Mouse (Mus musculus) heart, postnatal 0 days (tissue): ENCODE measurements around the gene Eps8. TPM values are rescaled to one million over a fixed set of nuclear protein-coding genes. Genes with fewer than 3 reads are reported as not detected.

Experiments used
- ATAC-seq: fragments of 200-750 bp; cut with Nextera tagmentation; 2 replicates; pipeline ENCODE4 v1.8.0; 2017; ENCODE audit warnings: low read depth, moderate number of reproducible peaks, moderate library complexity; ENCODE audit not compliant: insufficient read depth
- DNase-seq: peaks from one replicate; pipeline ENCODE4 v3.0.0-alpha.2; 2016; ENCODE audit warnings: low spot score
- H3K27ac ChIP-seq: fragments of 300-500 bp; sonication (generic); 2 replicates; pipeline ENCODE4 v1.5.1; 2014; ENCODE audit warnings: low read depth, mild to moderate bottlenecking
- H3K27me3 ChIP-seq: fragments of 300-500 bp; sonication (generic); 2 replicates; pipeline ENCODE4 v1.6.1; 2014; ENCODE audit warnings: low read length, mixed read lengths; ENCODE audit not compliant: control insufficient read depth, insufficient read depth
- H3K36me3 ChIP-seq: fragments of 300-500 bp; sonication (generic); replicated peaks from 2 replicates; pipeline ENCODE4 v1.6.1; 2014; ENCODE audit warnings: low read length, mixed read lengths; ENCODE audit not compliant: control insufficient read depth, insufficient read depth
- H3K4me1 ChIP-seq: fragments of 300-500 bp; sonication (generic); 2 replicates; pipeline ENCODE4 v1.6.1; 2014; ENCODE audit warnings: antibody characterized with exemption; ENCODE audit not compliant: control insufficient read depth, insufficient read depth
- H3K4me2 ChIP-seq: fragments of 300-500 bp; sonication (generic); 2 replicates; pipeline ENCODE4 v1.6.1; 2014; ENCODE audit warnings: low read depth, mild to moderate bottlenecking, low read length, moderate library complexity
- H3K4me3 ChIP-seq: fragments of 300-500 bp; sonication (generic); 2 replicates; pipeline ENCODE4 v1.5.1; 2014; ENCODE audit warnings: low read depth, low read length
- H3K9ac ChIP-seq: fragments of 300-500 bp; sonication (generic); replicated peaks from 2 replicates; pipeline ENCODE4 v1.6.1; 2014; ENCODE audit warnings: low read depth, low read length, mixed read lengths
- H3K9me3 ChIP-seq: fragments of 300-500 bp; sonication (generic); replicated peaks from 2 replicates; pipeline ENCODE4 v1.6.1; 2016; ENCODE audit warnings: low read length; ENCODE audit not compliant: control insufficient read depth
- CTCF ChIP-seq: IDR thresholded peaks from 2 replicates; pipeline ENCODE4 v1.5.1; 2016; ENCODE audit warnings: antibody characterized with exemption, control low read depth, low read depth
- EP300 ChIP-seq: IDR thresholded peaks from 2 replicates; pipeline ENCODE4 v1.6.1; 2016; ENCODE audit warnings: antibody characterized with exemption, low read depth
- WGBS: fragments of 180-500 bp; shearing (Covaris S2); extraction: QIAGEN DNeasy Blood & Tissue Kit; methylation state at CpG from one replicate; pipeline ENCODE4 v1.1.7; 2014; 5-methylcytosine and 5-hydroxymethylcytosine counted together
- polyA plus RNA-seq: library from polyadenylated mRNA; unstranded; fragments of >200 nt; fragmentation: Nextera tagmentation; extraction: Ambion mirVana; gene quantifications from 2 replicates; pipeline ENCODE4 v1.2.1, GENCODE M21; 2015
- total RNA-seq: library from RNA; depleted of rRNA; stranded (reverse); fragments of >200 nt; gene quantifications from 2 replicates; pipeline ENCODE4 v1.2.3, GENCODE M21; 2014; ENCODE audit warnings: low replicate concordance

The Eps8 gene
- total and polyA plus RNA-seq, 2 experiments from 2014 or later, result 15.1 to 24.4 TPM

DNA sequence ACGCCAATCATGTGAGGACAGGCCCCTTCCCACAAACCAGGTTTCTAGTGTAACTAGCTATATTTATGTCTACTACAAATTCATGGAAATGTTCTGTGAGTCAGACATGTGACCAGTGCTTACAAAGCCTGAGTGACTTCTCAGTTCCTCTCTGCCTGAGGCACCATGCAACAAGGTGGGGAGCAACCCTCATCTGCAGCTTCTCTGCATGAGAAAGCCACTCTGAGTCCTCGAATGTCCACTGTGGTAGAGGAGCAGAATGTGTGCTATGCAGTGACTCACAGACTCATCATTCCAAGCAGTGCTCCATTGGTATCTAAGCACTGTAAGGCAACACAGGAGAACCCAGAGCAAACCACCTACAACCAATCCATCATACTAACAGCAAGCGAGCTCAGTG lies 88.8 kb downstream of the Eps8 start:
- ATAC-seq (no peak), DNase-seq (no peak)
- Histone ChIP-seq H3K27ac (no peak overlapping the region), H3K4me3 (no peak overlapping the region), H3K9me3 (no peaks in the 10 kb centered on the region), H3K4me2 (no peak overlapping the region), H3K4me1 (0 out of 2 replicates have a peak, but pooled peaks cover 10% of the 10 kb centered on the region), H3K9ac (no peak overlapping the region), H3K36me3 (no peaks in the 10 kb centered on the region), H3K27me3 (no peaks in the 10 kb centered on the region)
- WGBS, result 87% methylated on average over 3 of the region's 3 CpGs
- no peak for TF ChIP-seq EP300
- TF ChIP-seq CTCF, result no peak

DNA sequence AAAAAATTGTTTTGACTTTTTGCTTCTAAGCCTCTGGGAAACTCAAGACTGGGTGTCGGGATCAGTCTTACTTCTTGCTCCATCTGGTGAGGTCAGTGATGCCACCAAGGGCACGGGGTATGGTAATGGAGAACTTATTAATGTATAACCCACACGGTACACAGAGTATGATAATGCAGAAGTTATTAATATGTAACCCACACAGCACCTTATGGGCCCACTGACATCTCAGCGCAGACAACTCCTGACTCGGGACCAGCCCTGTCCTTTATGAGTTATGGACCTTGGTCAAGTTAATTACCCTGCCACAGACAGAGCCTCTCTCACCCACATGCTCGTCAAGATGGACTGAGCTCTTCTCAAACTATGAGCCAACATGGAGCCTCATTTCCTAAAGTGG lies 89.2 kb downstream of the Eps8 start:
- Histone ChIP-seq H3K4me1 (peaks cover 14% of the 10 kb centered on the region; the same call in 1 of the 2 replicates), H3K4me3 (no peak overlapping the region), H3K4me2 (no peak overlapping the region), H3K27ac (no peak overlapping the region), H3K9ac (no peak overlapping the region), H3K9me3 (no peaks in the 10 kb centered on the region), H3K27me3 (no peaks in the 10 kb centered on the region), H3K36me3 (no peaks in the 10 kb centered on the region)
- TF ChIP-seq CTCF, result no peak
- TF ChIP-seq EP300, result no peak
- no peak for DNase-seq
- WGBS, result 90% methylated on average over 6 of the region's 6 CpGs
- no peak for ATAC-seq

DNA sequence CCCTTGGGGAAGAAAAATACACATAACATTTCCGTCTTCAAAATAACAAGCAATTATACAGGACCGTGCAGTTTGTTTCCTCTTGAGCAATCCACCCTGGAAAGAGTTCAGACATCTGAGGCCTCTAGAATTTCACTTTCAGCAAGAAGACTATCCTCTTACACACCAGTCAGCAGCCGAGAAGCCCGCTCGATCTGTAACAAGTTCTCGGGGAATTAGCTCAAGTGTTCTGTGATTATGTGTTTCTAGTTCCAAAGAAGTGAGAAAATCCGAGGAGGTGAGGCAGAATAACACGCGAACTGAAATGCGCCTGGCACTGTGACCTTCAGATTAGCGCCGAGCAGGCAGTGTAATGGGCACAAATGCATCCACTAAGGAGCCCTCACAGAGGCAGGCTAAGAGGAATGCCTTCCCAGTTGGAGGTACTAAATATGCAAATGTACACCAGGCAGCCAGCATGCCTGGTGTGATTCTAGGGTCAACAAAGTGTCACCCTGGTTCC lies 94.3 kb downstream of the Eps8 start:
- ATAC-seq (peak; percentile 28), DNase-seq (peak; percentile 40)
- Histone ChIP-seq H3K27me3 (no peaks in the 10 kb centered on the region), H3K27ac (peak overlapping the region; percentile 39), H3K9me3 (no peaks in the 10 kb centered on the region), H3K9ac (no peak overlapping the region), H3K36me3 (no peaks in the 10 kb centered on the region), H3K4me3 (no peak overlapping the region), H3K4me1 (peaks cover 30% of the 10 kb centered on the region), H3K4me2 (peak overlapping the region; percentile 26; the same call in 1 of the 2 replicates)
- TF ChIP-seq EP300, result no peak
- TF ChIP-seq CTCF, result no peak
- 32% methylated on average over 12 of the region's 12 CpGs for WGBS

DNA sequence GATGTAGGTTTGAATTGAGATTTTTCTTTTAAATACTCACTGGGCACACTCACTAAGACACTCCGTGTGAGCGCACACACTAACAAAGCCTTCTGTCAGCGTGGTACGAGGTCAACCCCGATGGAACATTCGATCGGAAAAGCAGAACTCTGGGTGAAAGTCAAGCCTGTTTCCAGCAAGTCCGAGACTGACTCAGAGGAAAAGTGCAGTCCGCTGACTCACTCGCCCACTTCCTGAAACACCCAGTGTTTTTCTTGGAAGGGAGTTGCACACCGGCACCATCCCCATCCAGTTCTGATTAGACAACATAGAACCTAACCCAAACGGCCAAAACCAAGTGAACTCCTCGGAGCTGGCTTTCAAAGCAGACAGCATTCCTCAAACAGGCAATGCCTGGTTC lies 95.8 kb downstream of the Eps8 start:
- Histone ChIP-seq H3K4me3 (no peak overlapping the region), H3K9ac (no peak overlapping the region), H3K4me1 (peaks cover 30% of the 10 kb centered on the region), H3K27ac (peak overlapping the region; percentile 39), H3K9me3 (no peaks in the 10 kb centered on the region), H3K27me3 (no peaks in the 10 kb centered on the region), H3K4me2 (peak overlapping the region; percentile 19), H3K36me3 (no peaks in the 10 kb centered on the region)
- peak; percentile 43; the same call in 1 of the 2 replicates for ATAC-seq
- DNase-seq, result peak; percentile 72
- 44% methylated on average over 13 of the region's 13 CpGs for WGBS
- no peak for TF ChIP-seq EP300
- no peak for TF ChIP-seq CTCF

DNA sequence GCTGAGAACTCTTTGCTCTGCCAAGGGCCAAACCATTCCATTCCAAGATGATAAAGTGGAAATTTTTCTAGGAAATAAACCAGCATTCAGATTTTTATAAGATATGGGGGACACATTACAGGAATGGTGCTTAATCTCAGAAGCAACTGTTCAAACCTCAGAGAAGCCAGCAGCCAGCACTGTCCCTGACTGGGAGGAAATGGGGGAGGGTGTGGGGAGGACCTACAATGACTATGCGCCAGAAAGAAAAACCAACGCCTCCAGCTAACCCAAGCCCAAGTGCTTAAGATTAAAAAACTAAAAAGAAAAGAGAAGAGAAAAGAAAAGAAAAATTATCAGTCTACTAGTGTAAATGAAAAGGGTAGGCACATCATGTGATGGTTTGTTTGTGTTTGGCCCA lies 97.0 kb downstream of the Eps8 start:
- H3K9ac ChIP-seq, result no peak overlapping the region
- H3K4me1 ChIP-seq, result peaks cover 30% of the 10 kb centered on the region
- H3K4me2 ChIP-seq, result no peak overlapping the region
- peak overlapping the region; percentile 39 for H3K27ac ChIP-seq
- DNase-seq (no peak), ATAC-seq (no peak)
- WGBS, result 39% methylated on average over 2 of the region's 2 CpGs
- H3K9me3 ChIP-seq, result no peaks in the 10 kb centered on the region
- TF ChIP-seq CTCF, result no peak
- TF ChIP-seq EP300, result no peak
- no peak overlapping the region for H3K4me3 ChIP-seq
- H3K27me3 ChIP-seq, result no peaks in the 10 kb centered on the region
- no peaks in the 10 kb centered on the region for H3K36me3 ChIP-seq

DNA sequence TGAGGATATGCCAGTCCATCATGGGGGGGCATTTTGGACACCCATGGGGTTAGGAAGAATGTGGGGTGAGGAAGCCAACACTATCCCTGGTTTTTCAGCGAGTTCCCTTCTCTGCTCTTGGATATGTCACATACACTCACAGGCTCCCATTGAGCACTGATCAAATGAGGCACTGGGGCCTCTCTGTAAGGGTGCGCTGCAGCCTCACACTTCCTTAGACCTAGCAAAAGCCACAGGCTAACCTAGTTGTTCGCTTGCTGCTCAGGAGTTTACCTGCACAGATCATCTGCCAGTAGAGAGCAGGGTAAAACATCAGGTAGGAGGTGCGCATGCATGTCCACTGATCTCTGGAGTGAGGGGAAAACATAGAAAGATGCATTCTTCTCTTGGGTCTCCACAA lies 97.5 kb downstream of the Eps8 start:
- Histone ChIP-seq H3K27me3 (no peaks in the 10 kb centered on the region), H3K4me2 (no peak overlapping the region), H3K4me3 (no peak overlapping the region), H3K9ac (no peak overlapping the region), H3K9me3 (no peaks in the 10 kb centered on the region), H3K4me1 (peaks cover 30% of the 10 kb centered on the region), H3K36me3 (no peaks in the 10 kb centered on the region), H3K27ac (peak overlapping the region; percentile 39)
- ATAC-seq (no peak), DNase-seq (no peak)
- TF ChIP-seq EP300, result no peak
- TF ChIP-seq CTCF, result no peak
- WGBS, result 76% methylated on average over 4 of the region's 4 CpGs
